Mouse (Mus musculus) MN1 (cell line): ENCODE measurements around the gene Stk35.
A peak's percentile ranks its signal among the peaks of the same experiment; 100 is the strongest.

ENCODE experiments used
- DNase-seq: peaks from one replicate; pipeline ENCODE4 v3.0.0-alpha.2; 2016; ENCODE audit warnings: low spot score

Stk35 gene

GRCm38 (mm10) chr2:129800271-129800903, at the start of gene Stk35:
Gene Stk35 (plus strand): TSS chr2:129800517.
- DNase-seq: peak; percentile 93

- no peak for DNase-seq
Measured at GRCm38 (mm10) chr2:129782046-129782445, 18.3 kb upstream of the Stk35 start.

- no peak for DNase-seq
Measured at GRCm38 (mm10) chr2:129796501-129796900, 3.8 kb upstream of the Stk35 start.

- DNase-seq: no peak
Measured at GRCm38 (mm10) chr2:129797709-129798108, 2.6 kb upstream of the Stk35 start.

GRCm38 (mm10) chr2:129798410-129798809, 1.9 kb upstream of the Stk35 start:
- no peak for DNase-seq

- DNase-seq: no peak
Measured at GRCm38 (mm10) chr2:129800904-129801230, 550 bp downstream of the Stk35 start.

GRCm38 (mm10) chr2:129801231-129802029, 1.1 kb downstream of the Stk35 start:
- DNase-seq: peak; percentile 86

- no peak for DNase-seq
Measured at GRCm38 (mm10) chr2:129805486-129805885, 5.2 kb downstream of the Stk35 start.

- DNase-seq: no peak
Measured at GRCm38 (mm10) chr2:129806486-129806885, 6.2 kb downstream of the Stk35 start.

GRCm38 (mm10) chr2:129810563-129810962, 10.2 kb downstream of the Stk35 start:
- no peak for DNase-seq

GRCm38 (mm10) chr2:129814033-129814432, 13.7 kb downstream of the Stk35 start:
- DNase-seq: no peak

- no peak for DNase-seq
Measured at GRCm38 (mm10) chr2:129815076-129815475, 14.8 kb downstream of the Stk35 start.

- DNase-seq: peak; percentile 20
Measured at GRCm38 (mm10) chr2:129817603-129818257, 17.4 kb downstream of the Stk35 start.

- no peak for DNase-seq
Measured at GRCm38 (mm10) chr2:129818868-129819267, 18.6 kb downstream of the Stk35 start.

GRCm38 (mm10) chr2:129819531-129819930, 19.2 kb downstream of the Stk35 start:
- no peak for DNase-seq

GRCm38 (mm10) chr2:129819951-129820350, 19.6 kb downstream of the Stk35 start:
- no peak for DNase-seq

- DNase-seq: no peak
Measured at GRCm38 (mm10) chr2:129821021-129821420, 20.7 kb downstream of the Stk35 start.

GRCm38 (mm10) chr2:129821568-129821967, 21.3 kb downstream of the Stk35 start:
- DNase-seq: no peak

GRCm38 (mm10) chr2:129823310-129823709, 23.0 kb downstream of the Stk35 start:
- no peak for DNase-seq

GRCm38 (mm10) chr2:129824254-129824653, 23.9 kb downstream of the Stk35 start:
- DNase-seq: no peak

GRCm38 (mm10) chr2:129826141-129826540, 25.8 kb downstream of the Stk35 start:
- no peak for DNase-seq

- no peak for DNase-seq
Measured at GRCm38 (mm10) chr2:129832993-129833392, 32.7 kb downstream of the Stk35 start.

- no peak for DNase-seq
Measured at GRCm38 (mm10) chr2:129834221-129834620, 33.9 kb downstream of the Stk35 start.
